In genomic region chr14:30050280-30050679, GRCm38 (mm10) we compare ENCODE assay signal across 30 mouse cellular contexts. TPM values are rescaled to one million over a fixed set of nuclear protein-coding genes. Genes with fewer than 3 reads are reported as not detected.
"Had no signal": no experiment of that assay in that cellular context is flagged by ENCODE, and none has a peak within 500 bp of the region (broad histone marks: within the 10 kb centered on the region; RNA-seq: fewer than 3 reads in every experiment).

No protein-coding gene starts in this region.

- H3K4me1 ChIP-seq: embryonic facial prominence, embryonic 10.5 days; embryonic facial prominence, embryonic 12.5 days; embryonic facial prominence, embryonic 13.5 days; embryonic facial prominence, embryonic 15.5 days; forebrain, embryonic 10.5 days; forebrain, embryonic 12.5 days had no signal

- H3K27ac ChIP-seq: embryonic facial prominence, embryonic 10.5 days; embryonic facial prominence, embryonic 12.5 days; embryonic facial prominence, embryonic 13.5 days; embryonic facial prominence, embryonic 15.5 days; forebrain, embryonic 10.5 days; forebrain, embryonic 12.5 days; forebrain, embryonic 13.5 days; forebrain, embryonic 15.5 days; gastrocnemius, adult 2 months had no signal

- DNase-seq: cerebellum, adult 18-20 months; cerebellum, adult 2 months; cerebellum, adult 8-10 months; cerebellum, adult 9-10 months; cerebellum, adult 9-11 months; cerebellum, postnatal 10 days; cerebellum, postnatal 14 days; cerebellum, postnatal 25 days; cerebellum, postnatal 36 days; embryo, embryonic 11 days; forebrain, postnatal 0 days; gastrocnemius, adult 2 months; gastrocnemius, postnatal 10 days; gastrocnemius, postnatal 14 days; gastrocnemius, postnatal 25 days; gastrocnemius, postnatal 36 days; heart, adult 11 months had no signal

- H3K4me3 ChIP-seq: embryonic facial prominence, embryonic 10.5 days; embryonic facial prominence, embryonic 12.5 days; embryonic facial prominence, embryonic 13.5 days; embryonic facial prominence, embryonic 15.5 days; erythroblast, embryonic 14.5 days; forebrain, embryonic 10.5 days; forebrain, embryonic 12.5 days; forebrain, embryonic 13.5 days; forebrain, embryonic 15.5 days; gastrocnemius, adult 2 months had no signal

- H3K36me3 ChIP-seq: embryonic facial prominence, embryonic 10.5 days; embryonic facial prominence, embryonic 12.5 days; embryonic facial prominence, embryonic 15.5 days; forebrain, embryonic 10.5 days; forebrain, embryonic 12.5 days; forebrain, embryonic 15.5 days had no signal

- H3K9me3 ChIP-seq: embryonic facial prominence, embryonic 10.5 days; embryonic facial prominence, embryonic 12.5 days; embryonic facial prominence, embryonic 13.5 days; embryonic facial prominence, embryonic 15.5 days; forebrain, embryonic 10.5 days; forebrain, embryonic 12.5 days; forebrain, embryonic 13.5 days; forebrain, embryonic 15.5 days had no signal

- ATAC-seq: forebrain, embryonic 13.5 days; forebrain, embryonic 14.5 days; forebrain, embryonic 15.5 days; forebrain, embryonic 16.5 days; forebrain, postnatal 0 days had no signal

- H3K4me2 ChIP-seq: embryonic facial prominence, embryonic 12.5 days; embryonic facial prominence, embryonic 13.5 days; embryonic facial prominence, embryonic 15.5 days; forebrain, embryonic 12.5 days; forebrain, embryonic 13.5 days; forebrain, embryonic 15.5 days had no signal

- H3K27me3 ChIP-seq: embryonic facial prominence, embryonic 12.5 days; embryonic facial prominence, embryonic 13.5 days; embryonic facial prominence, embryonic 15.5 days; forebrain, embryonic 12.5 days; forebrain, embryonic 13.5 days; forebrain, embryonic 15.5 days had no signal

- H3K9ac ChIP-seq: embryonic facial prominence, embryonic 12.5 days; embryonic facial prominence, embryonic 13.5 days; embryonic facial prominence, embryonic 15.5 days; forebrain, embryonic 12.5 days; forebrain, embryonic 13.5 days; forebrain, embryonic 15.5 days; forebrain, postnatal 0 days had no signal

RNA-seq across cellular contexts. Expression of gene Chdh, which starts 41.5 kb away (rescaled TPM):
- polyA plus RNA-seq: embryonic facial prominence, embryonic 11.5 days; erythroblast, embryonic 14.5 days; forebrain, embryonic 10.5 days; forebrain, embryonic 11.5 days; forebrain, embryonic 14.5 days had no signal

RNA-seq across cellular contexts. Expression of gene Il17rb, which starts 41.6 kb away (rescaled TPM):
- polyA plus RNA-seq: erythroblast, embryonic 14.5 days had no signal
